Mouse (Mus musculus): ENCODE measurements around the gene Neurl3.

DNA sequence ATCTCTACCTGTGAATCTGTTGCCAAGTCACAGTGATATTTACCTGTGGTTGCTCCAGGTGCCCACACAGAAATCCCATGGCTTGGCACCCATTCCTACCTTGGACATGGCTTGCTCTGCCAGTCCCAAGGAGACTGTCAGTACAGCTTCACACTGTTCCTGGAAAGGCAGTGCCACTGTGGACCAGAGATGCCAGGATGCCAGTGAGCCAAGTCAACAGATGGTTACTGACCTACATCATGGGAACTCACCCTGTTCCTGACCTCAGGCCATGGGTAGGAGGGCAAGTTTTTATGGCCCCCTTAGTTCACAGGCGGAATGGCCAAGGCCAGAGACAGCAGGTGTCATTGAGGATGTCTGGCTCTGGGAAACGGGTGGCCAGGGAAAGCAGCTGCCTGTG is 46.7 kb upstream of the Neurl3 start:
- no peak for TF ChIP-seq POLR2A (IDR thresholded peaks at IDR 0.05; ENCODE audit: borderline replicate concordance, extremely low read depth, insufficient read depth, insufficient read length, poor library complexity, severe bottlenecking)
- no peak for TF ChIP-seq CTCF (IDR thresholded peaks at IDR 0.05; ENCODE audit: borderline replicate concordance, extremely low read depth, insufficient read depth, insufficient read length)
